Mouse (Mus musculus) layer of hippocampus, postnatal 14 days (tissue): ENCODE data around the gene Tcf19. TPM values are rescaled to one million over a fixed set of nuclear protein-coding genes. Genes with fewer than 3 reads are reported as not detected.
"Not testable (repeated sequence)": the region's sequence is repeated elsewhere in the genome, so short reads cannot be mapped to it uniquely, and the experiment has no call there.

Source experiments
- DNase-seq, 2 experiments: peaks; one replicate each; pipeline ENCODE4 v3.0.0; 2021 to 2022; ENCODE audit warnings: low spot score in 2 of 2, mixed read lengths in 1 of 2
- total RNA-seq, 2 experiments: library from RNA; stranded (reverse); gene quantifications; 2 replicates each; pipeline ENCODE4 v1.2.3; 2021

Gene Tcf19
- total RNA-seq, 2 experiments from 2014 or later, result 5.3 to 6.5 TPM

GRCm38 (mm10) chr17:35534343-35534742, 17.7 kb upstream of the Tcf19 start:
- peak; percentile 76 to 86 for DNase-seq

- DNase-seq, result no peak
Observed at GRCm38 (mm10) chr17:35532901-35533300, 16.3 kb upstream of the Tcf19 start, which contains the start of gene Psors1c2. Gene Psors1c2, plus strand, starts transcription at chr17:35533201.

- DNase-seq, result no peak
Observed at GRCm38 (mm10) chr17:35532360-35532759, 15.7 kb upstream of the Tcf19 start.

DNA sequence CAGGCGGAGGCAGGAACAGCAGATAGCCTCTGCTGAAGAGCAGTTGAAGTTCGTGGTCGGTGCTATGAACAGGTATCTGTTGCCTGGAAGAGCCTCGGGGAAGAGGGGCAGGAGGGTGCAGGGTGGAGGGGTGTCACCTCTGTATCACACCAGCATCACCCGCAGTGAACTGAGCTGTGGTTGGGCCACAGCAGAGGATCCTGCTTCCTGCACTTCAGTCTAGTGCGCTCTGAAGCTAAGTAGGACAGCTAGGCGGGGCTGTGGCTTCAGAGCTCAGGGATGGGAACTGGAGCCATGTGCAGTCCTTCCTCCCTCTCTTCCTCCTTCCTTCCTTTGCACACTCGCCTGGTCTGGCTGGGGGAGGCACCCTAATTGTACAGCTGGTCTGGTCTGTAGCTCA, 10.0 kb upstream of the Tcf19 start:
- DNase-seq, result no peak

DNA sequence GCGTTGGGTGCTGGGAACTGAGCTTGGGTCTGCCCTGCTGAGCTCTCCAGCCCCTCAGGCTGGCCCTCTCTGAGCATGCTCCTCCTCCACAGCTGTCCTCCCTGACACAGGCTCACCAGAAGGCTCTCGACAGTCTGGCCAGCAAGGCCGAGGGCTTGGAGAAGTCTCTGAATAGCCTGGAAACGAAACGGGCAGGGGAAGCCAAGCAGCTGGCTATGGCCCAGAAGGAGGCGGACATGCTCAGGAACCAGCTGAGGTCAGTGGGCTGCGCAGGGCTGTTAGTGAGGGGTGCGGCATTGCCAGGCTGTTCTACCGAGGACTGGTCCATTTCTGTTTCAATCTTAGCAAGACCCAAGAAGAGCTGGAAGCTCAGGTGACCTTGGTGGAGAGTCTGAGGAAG, 7.7 kb upstream of the Tcf19 start:
- no peak for DNase-seq

DNA sequence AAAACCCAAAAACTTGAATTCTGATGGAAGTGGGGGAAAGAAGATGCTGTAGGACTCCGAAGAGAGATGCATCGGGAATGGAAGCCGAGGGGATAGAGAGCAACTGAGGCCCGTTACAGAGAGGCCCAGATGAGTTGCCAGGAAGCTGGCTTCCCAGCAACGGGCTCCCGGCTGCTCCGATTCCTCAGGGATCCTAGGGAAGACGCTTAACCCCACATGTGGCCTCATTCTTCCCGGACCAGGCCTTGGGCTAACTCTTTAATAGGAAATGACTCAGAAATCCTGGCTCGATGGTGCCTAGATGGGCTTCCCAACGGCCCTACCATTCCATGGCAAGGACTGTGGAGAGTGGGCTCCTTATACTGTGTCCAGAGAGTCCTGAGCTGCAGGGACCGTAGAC, 902 bp upstream of the Tcf19 start:
- no peak for DNase-seq

- DNase-seq, result no peak
Observed at GRCm38 (mm10) chr17:35515911-35516640, 548 bp downstream of the Tcf19 start.

GRCm38 (mm10) chr17:35514756-35515155, 1.9 kb downstream of the Tcf19 start:
- no peak for DNase-seq

- peak; percentile 50 to 52 for DNase-seq
Observed at GRCm38 (mm10) chr17:35513886-35514285, 2.7 kb downstream of the Tcf19 start.

- no peak for DNase-seq
Observed at GRCm38 (mm10) chr17:35512916-35513626, 3.6 kb downstream of the Tcf19 start.

- DNase-seq, result no peak
Observed at GRCm38 (mm10) chr17:35509284-35509683, 7.3 kb downstream of the Tcf19 start.

DNA sequence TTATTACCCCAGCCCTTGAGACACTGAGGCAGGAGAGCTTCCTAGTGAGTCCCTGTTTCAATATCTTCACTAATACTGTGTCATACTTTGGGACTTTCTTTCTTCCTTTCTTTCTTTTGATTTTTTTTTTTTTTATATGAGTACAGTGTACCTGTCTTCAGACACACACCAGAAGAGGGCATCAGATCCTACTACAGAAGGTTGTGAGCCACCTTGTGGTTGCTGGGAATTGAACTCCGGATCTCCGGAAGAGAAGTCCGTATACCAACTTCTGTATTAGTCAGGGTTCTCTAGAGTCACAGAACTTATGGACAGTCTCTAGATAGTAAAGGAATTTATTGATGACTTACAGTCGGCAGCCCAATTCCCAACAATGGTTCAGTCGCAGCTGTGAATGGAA, 8.3 kb downstream of the Tcf19 start:
- not testable (repeated sequence) for DNase-seq

DNA sequence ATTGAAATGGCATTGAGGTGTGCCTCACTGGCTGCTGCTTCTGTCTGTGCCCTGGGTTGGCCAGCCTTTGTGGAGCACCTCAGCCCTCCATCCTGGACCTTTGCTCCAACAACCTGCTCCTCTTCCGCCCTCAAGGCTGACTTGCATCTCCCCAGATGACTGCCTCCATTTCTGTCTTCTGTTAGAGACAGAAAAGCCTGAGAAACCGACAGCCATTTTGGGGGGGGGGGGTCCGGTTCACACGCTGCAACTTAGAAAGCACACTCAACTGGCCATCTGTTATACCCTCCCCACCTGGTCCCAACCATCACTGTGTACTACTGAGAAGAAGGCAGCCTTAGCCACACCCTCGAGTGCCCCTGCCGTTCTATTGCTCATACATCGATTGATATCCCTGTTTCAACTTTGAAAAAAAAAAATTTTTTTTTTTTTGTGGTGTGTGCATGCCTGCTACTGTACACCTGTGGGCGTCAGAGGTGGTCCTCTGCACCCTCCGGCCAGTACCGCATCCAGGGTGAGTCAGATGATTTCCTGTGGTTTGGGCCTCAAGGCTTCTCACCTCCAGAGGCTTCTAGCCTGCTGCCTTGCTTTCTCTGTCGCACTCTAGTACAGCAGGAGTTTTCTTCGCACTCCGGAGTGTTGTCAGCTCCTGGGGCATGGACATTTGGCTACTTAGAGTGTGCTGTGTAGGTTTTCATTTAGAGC, 8.9 kb downstream of the Tcf19 start:
- no peak for DNase-seq

DNA sequence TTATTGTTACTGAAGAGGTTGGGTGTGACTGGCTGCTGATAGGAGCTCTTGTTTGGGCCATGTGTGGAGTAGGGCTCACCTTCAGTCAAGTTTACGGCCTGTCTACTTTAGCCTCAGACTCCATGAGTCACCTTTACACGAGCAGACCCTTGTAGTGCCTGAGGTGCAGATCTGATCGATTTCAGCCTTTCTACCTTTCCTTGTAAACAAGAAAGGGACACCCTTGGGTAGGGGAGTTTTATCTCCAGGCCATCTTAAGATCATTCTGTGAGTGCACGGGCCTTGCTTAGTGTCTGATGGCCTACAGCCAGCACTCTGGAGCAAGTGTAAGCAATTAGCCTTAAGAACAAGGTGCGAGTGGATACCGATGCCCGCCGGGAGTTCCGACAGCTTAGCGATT, 9.7 kb downstream of the Tcf19 start:
- DNase-seq, result no peak

GRCm38 (mm10) chr17:35505776-35506175, 10.8 kb downstream of the Tcf19 start, which contains the start of gene Pou5f1:
Gene Pou5f1, plus strand, starts transcription at chr17:35506018.
- DNase-seq, result no peak

- no peak for DNase-seq
Observed at GRCm38 (mm10) chr17:35504628-35505481, 11.8 kb downstream of the Tcf19 start.

GRCm38 (mm10) chr17:35503849-35504248, 12.8 kb downstream of the Tcf19 start:
- no peak for DNase-seq

- DNase-seq, result no peak
Observed at GRCm38 (mm10) chr17:35502762-35503161, 13.9 kb downstream of the Tcf19 start.

DNA sequence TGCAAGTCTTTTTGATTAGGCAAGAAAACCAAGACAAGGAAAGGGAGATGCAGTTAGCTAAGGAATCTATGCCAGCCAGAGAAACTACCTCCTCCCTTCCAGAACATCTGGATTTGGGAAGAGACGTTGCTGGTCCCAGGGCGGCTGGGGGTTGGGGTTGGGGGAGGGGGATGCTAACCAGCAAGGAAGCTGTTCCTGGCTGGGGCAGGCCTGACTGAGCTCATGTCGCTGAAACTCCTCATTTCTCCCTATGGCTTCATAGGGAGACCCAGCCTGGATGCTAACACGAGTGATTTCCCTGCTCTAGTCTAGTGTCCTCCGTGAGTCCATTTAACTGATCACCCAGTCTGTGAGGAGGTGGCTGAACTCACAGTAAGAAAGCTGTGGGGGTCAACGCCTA, 14.4 kb downstream of the Tcf19 start:
- DNase-seq, result no peak

GRCm38 (mm10) chr17:35497124-35497523, 19.5 kb downstream of the Tcf19 start:
- no peak for DNase-seq

- no peak for DNase-seq
Observed at GRCm38 (mm10) chr17:35490320-35490719, 26.3 kb downstream of the Tcf19 start.
